Mouse (Mus musculus) spleen, postnatal 4 days (tissue): ENCODE data around the gene Gm28308.

Experiments used
- DNase-seq, 2 experiments: peaks; one replicate each; pipeline ENCODE4 v3.0.0; 2022; ENCODE audit warnings: low spot score in 2 of 2

Gm28308 gene

GRCm38 (mm10) chr6:52168191-52169055 lies 44.7 kb downstream of the Gm28308 start:
- DNase-seq, result peak in 1 of 2 experiments; percentile 57

- peak in 1 of 2 experiments; percentile 47 for DNase-seq
Measured at GRCm38 (mm10) chr6:52167736-52168161, 45.4 kb downstream of the Gm28308 start.

DNA sequence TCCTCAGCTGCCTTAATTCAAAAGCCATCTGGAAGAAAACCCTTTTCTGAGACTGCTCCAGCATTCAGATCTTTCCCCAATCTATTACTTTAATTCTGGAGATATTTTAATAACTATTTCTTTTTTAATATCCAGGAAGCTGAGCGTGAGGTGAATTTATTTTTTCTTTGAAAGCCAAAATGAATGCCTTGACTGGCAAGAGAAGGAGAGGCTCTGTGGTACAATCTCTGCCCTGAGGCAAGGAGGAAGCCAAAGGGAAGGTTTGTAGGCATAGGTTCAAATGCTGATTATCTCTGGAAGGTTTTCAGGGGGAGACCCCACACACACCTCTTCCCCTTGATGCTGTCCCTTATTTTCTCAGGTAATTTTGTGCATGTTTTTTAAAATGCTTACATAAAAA lies 46.0 kb downstream of the Gm28308 start:
- DNase-seq, result no peak

DNA sequence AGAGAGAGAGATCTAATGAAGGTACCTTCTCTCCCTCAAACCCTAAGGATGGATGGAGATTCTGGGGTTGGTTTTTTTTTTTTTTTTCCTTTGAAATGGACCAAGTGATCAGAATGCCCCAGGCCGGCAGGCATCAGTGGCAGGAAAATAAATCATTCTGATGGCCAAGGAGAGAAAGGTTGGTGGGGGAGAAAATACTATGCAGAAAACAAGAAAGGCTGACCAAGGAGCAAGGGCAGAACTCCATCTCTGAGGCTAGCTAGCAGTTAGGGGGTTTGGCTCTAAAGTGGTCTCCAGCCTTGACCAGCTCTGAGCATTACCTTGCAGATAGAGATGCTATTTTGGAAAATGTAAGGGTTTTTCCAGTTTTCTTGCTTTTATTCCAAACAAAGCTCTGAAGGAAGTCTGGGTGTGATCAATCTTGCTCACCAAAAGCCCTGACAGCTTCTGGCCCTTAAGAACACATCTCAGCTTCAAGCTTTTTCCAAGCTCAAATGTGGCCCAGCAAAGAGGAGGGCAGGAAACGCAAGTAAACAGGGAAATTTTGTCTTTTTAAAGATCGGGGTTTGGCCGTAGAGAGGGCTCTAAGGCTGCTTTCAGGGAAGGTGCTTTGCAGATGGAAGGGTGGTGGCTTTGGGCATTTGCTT lies 46.6 kb downstream of the Gm28308 start:
- peak in 1 of 2 experiments; percentile 35 for DNase-seq

- DNase-seq, result peak in 1 of 2 experiments; percentile 56
Measured at GRCm38 (mm10) chr6:52165441-52166370, 47.4 kb downstream of the Gm28308 start.

DNA sequence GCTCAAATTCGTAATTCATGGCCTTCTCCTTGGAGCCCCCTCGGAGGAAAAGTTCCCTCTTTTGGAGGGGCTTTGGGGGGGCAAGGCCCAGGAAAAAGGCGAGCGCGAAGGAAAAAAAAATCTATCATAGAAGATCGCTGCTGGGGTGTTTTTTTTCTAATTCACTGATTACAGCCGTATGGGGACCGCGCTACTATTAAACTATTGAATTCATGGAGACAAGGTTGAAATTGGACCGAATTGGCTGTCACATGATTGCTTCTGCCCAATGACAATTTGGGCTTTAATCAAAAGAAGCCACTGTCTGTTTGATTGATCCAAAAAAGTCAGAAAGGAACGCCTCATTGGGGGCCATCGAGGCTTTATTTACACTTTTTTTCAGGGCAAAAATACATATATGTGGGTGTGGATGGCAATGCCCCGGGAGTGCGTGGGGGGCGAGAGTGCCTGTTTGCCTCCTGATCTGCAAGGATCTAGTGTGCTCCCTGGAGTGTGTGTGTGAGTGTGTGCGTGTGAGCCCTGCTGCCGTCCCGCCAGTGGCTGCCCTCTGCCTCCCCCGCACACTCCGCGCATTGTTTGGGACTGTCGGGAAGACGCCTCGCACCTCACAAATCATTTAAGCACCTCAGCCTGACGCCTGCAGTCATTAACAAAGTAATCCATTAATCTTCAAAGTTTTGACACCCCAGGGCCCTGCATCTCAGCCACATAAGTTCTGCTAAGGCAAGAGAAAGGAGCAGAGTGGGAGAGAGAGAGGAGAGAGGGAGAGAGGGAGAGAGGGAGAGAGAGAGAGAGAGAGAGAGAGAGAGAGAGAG lies 48.3 kb downstream of the Gm28308 start, which contains the start of gene Hoxa2:
Gene Hoxa2 (minus strand): TSS at position 206 of the 815 bp plus-strand sequence.
- DNase-seq, result peak in 1 of 2 experiments; percentile 61

DNA sequence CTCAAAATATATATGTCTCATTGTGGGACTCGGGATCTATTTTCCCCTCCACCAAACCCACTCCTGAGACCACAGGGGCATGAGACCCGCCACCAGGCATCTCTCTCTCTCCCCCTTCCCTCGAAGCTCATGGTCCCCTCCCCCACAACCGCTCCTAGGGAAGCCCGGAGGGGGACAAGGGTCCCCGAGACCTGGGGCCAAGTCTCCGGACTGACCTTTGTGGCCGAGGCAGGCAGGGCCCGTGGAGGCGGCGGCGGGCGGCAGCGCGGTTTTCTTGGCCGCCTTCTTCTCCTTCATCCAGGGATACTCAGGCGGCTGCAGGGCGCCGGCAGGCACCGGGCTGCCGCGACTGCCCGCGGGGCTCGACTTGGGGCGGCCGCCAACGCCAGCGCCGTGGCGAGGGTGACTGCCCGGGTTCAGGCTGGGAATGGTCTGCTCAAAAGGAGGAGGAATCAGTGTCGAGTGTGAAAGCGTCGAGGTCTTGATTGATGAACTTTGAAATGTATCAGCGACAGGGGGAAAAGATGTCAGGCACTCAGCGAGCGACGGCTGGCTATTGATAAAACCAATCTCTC lies 49.0 kb downstream of the Gm28308 start:
- DNase-seq, result peak in 1 of 2 experiments; percentile 59

- no peak for DNase-seq
Measured at GRCm38 (mm10) chr6:52163366-52164031, 49.6 kb downstream of the Gm28308 start.

DNA sequence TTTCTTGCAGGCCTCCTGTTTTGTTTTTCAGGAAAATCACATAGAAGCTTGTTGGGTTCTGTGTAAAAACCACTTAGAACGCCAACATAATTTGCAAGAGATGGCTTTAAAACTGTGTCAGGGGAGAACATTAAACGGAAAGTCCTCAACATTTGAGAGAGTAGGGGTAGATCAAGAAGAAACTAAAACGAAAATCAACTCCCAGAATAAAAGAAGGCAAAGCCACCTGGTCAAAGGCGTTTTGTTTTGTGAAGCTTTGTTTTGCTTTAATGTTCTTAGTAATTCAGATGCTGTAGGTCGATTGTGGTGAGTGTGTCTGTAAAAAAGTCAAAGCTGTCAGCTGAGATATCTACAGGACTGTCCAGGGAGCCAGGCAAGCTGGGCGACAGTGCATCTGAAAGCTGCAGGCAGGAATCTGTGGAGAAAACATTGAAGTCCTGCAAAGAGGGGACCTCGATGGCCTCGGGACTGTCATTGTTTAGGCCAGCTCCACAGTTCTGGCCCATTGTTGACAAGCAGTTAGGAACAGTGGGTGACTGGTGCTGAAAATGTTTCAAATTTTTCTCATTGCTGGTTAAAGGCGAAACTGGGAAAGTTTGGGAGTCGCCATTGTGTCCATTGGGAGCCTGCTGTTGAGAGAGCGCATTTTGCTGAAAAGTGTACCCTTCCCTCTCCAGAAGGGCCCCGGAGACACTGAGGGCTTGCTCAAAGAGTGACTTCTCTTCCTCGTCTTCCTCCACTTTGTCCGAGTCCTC lies 50.4 kb downstream of the Gm28308 start:
- no peak for DNase-seq

DNA sequence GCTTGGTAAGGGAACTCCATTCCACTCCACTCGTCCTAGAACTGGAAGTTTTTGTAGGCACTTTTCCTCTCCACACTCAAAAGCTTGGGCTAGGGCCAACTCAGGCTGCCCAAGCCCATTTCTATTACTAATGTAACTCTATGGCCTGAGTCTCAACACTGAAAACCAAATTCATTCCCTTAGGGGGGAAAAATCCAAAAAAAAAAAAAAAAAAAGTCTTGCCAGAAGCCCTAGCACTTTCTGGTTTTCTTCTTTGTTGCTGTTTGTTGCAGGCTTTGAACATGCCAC lies 51.1 kb downstream of the Gm28308 start:
- no peak for DNase-seq

- DNase-seq, result no peak
Measured at GRCm38 (mm10) chr6:52161336-52162092, 51.6 kb downstream of the Gm28308 start.

GRCm38 (mm10) chr6:52160511-52161335 lies 52.4 kb downstream of the Gm28308 start:
- peak in 1 of 2 experiments; percentile 55 for DNase-seq

DNA sequence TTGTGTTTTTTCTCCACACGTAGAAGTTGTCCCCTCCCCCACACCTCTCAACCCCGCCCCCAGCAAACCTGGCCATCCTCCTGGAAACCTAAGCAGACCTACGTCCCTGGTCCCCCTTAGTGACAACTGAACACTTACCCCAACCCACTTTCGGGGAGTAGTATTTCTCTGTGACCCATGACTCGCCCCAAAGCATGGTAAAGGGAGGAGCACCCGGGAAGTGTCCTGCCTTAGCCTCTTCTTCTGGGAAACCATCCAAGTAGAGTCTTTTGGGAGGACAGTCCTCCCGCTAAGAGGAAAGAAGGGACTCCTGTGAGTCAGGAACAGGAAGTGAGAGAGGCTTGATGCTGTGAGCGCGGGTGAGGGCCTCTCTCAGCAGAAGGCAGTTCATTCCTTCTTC lies 53.2 kb downstream of the Gm28308 start:
- DNase-seq, result peak in 1 of 2 experiments; percentile 55

GRCm38 (mm10) chr6:52159164-52159761 lies 53.9 kb downstream of the Gm28308 start:
- DNase-seq, result peak in 1 of 2 experiments; percentile 52

DNA sequence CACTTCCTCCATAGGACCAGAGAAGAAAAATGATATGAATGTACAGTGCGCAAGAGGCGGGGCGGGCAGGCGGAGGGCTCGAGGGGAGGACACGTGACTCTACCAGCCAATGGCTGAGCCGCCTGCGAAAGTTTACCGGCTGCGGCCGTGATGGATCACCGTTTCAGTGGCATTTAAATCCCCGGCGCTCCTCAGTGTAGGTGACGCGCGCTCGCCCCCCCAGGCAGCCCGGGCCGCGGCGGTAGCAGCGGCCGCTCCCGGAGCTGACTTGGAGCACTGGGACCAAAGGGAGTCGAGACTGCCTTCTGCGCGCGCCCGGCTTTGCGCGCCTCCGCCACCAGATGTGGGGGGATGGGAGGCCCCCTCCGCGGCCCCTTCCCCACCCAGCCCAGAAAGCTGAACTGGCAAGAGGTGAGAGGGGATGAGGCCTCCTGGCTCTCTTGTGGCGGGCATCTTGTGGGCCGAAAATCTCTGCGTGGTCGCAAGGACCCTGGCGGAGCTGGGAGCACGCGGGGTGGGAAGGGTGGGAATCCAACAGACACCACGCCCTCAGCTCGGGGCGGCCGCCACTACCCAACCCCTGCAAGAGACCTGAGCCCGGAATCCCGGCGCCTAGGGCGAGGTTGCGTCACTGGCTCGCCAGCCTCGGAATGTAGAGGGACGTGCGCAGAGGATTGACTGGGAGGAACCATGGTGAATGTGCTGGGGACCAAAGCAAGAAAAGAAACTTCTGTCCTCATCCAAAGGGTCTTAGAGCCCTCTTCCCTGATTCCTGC lies 54.7 kb downstream of the Gm28308 start, which contains the start of gene Hoxa1:
Gene Hoxa1 (minus strand): TSS at position 42 of the 776 bp plus-strand sequence.
- DNase-seq, result peak in 1 of 2 experiments; percentile 50
